Mouse (Mus musculus): ENCODE data around the gene Tead4. TPM values are rescaled to one million over a fixed set of nuclear protein-coding genes. Genes with fewer than 3 reads are reported as not detected.

The Tead4 gene
- polyA plus RNA-seq, 1 experiment from 2014 or later, result 1.3 TPM

DNA sequence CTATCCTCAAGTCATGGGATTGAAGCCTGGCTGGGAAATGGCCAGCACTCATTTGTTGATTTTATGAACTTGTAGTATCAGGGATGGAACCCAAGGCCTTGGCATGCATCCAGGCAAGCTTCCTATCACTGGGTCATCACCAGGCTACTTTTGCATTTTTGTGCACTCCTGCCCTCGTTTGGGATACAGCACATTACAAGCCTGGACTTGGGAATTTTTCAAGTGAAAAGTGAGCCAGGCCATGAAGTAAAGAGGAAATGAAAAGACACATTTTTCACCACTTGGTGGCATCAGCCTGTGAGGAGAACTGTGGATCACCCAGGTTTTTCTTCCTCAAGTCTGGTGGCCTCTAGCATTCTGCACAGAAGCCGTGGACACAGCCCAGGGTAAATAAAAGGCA lies 117.1 kb downstream of the Tead4 start:
- Histone ChIP-seq H3K4me3 (ENCODE audit: low read depth, low read length) (no peak overlapping the region), H3K4me2 (ENCODE audit: low read depth, severe bottlenecking) (no peak overlapping the region), H3K27me3 (ENCODE audit: control insufficient read depth, insufficient read depth, low read length) (no peaks in the 10 kb centered on the region), H3K9ac (ENCODE audit: low read length) (no peak overlapping the region), H3K27ac (replicated peaks; ENCODE audit: low read depth, low read length) (no peak overlapping the region), H3K9me3 (ENCODE audit: control insufficient read depth, low read length) (no peaks in the 10 kb centered on the region), H3K4me1 (ENCODE audit: control insufficient read depth, insufficient read depth, low read length) (no peaks in the 10 kb centered on the region), H3K36me3 (ENCODE audit: control insufficient read depth, insufficient read depth, low read length) (no peaks in the 10 kb centered on the region)
- no peak for ATAC-seq (ENCODE audit: insufficient number of reproducible peaks, low FRiP score, low TSS enrichment, low read depth)
- 69% methylated on average over 2 of the region's 2 CpGs for WGBS
- no peak for DNase-seq (ENCODE audit: low spot score)

DNA sequence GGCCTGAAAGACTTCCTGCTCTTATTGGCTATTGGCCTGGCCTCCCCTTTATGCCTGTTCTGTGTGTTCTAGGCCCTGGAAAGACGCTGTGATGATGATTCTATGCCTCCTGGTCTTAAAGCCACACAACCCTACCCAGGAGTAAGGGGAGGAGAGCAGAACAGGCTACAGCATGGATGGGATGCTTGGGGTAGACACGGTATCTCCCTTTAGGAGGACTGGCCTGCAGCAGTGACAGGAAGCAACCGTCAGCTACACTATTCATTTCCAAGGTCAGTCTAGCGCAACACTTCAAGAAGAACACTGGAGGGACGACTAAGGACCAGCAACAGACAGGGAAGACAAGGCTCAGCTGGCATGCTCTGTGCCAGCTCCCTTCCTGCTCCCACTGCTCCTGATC lies 119.4 kb downstream of the Tead4 start:
- 76% methylated on average over 5 of the region's 5 CpGs for WGBS
- Histone ChIP-seq H3K27me3 (ENCODE audit: control insufficient read depth, insufficient read depth, low read length) (no peaks in the 10 kb centered on the region), H3K4me3 (ENCODE audit: low read depth, low read length) (no peak overlapping the region), H3K4me2 (ENCODE audit: low read depth, severe bottlenecking) (no peak overlapping the region), H3K9me3 (ENCODE audit: control insufficient read depth, low read length) (no peaks in the 10 kb centered on the region), H3K36me3 (ENCODE audit: control insufficient read depth, insufficient read depth, low read length) (no peaks in the 10 kb centered on the region), H3K9ac (ENCODE audit: low read length) (no peak overlapping the region), H3K27ac (replicated peaks; ENCODE audit: low read depth, low read length) (no peak overlapping the region), H3K4me1 (ENCODE audit: control insufficient read depth, insufficient read depth, low read length) (no peaks in the 10 kb centered on the region)
- ATAC-seq (ENCODE audit: insufficient number of reproducible peaks, low FRiP score, low TSS enrichment, low read depth) (no peak), DNase-seq (ENCODE audit: low spot score) (no peak)

DNA sequence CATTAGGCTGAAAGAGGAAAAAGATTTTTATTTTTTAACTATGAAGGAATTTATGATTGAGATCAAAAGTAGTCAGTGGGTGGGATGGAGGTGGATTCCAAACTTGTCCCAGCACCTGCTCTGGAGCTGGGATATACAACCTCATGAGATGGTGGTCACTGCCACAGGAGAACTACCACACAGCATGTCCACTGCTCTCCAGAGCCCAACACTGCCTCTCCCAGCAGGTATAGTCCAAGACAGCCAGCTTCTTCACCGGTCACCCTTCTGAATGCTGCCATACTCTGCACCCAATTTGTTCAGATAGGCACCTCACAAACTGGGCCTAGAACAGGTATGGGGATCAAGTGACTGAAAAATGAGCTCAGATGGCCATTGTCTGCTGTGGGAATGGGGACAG lies 121.0 kb downstream of the Tead4 start:
- ATAC-seq (ENCODE audit: insufficient number of reproducible peaks, low FRiP score, low TSS enrichment, low read depth) (no peak), DNase-seq (ENCODE audit: low spot score) (no peak)
- H3K9me3 ChIP-seq (ENCODE audit: control insufficient read depth, low read length), result no peaks in the 10 kb centered on the region
- 94% methylated on average over 1 of the region's 1 CpGs for WGBS
- no peak overlapping the region for H3K4me3 ChIP-seq (ENCODE audit: low read depth, low read length)
- H3K27me3 ChIP-seq (ENCODE audit: control insufficient read depth, insufficient read depth, low read length), result no peaks in the 10 kb centered on the region
- H3K4me1 ChIP-seq (ENCODE audit: control insufficient read depth, insufficient read depth, low read length), result no peaks in the 10 kb centered on the region
- H3K36me3 ChIP-seq (ENCODE audit: control insufficient read depth, insufficient read depth, low read length), result no peaks in the 10 kb centered on the region
- H3K4me2 ChIP-seq (ENCODE audit: low read depth, severe bottlenecking), result no peak overlapping the region
- H3K27ac ChIP-seq (replicated peaks; ENCODE audit: low read depth, low read length), result no peak overlapping the region
- H3K9ac ChIP-seq (ENCODE audit: low read length), result no peak overlapping the region

DNA sequence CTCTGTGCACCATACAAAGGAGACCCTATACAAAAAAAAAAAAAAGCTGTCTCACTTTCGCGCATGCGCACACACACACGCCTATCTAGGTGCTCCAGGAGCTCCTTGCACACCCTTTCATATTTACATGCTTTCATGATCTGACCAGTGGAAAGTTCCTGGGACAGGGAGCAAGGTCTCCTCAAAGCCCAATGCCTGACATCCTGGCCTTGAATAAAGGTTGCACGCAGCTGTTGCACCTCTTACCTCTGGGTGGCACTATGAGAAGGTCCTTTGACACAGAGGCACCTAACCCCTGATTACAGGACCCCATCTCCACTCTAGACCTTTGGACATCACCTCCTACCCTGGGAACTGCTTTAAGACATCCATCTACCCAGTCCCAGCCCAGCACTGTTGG lies 121.4 kb downstream of the Tead4 start:
- H3K27ac ChIP-seq (replicated peaks; ENCODE audit: low read depth, low read length), result no peak overlapping the region
- H3K9me3 ChIP-seq (ENCODE audit: control insufficient read depth, low read length), result no peaks in the 10 kb centered on the region
- no peak overlapping the region for H3K4me3 ChIP-seq (ENCODE audit: low read depth, low read length)
- no peaks in the 10 kb centered on the region for H3K36me3 ChIP-seq (ENCODE audit: control insufficient read depth, insufficient read depth, low read length)
- H3K9ac ChIP-seq (ENCODE audit: low read length), result 0 out of 2 replicates have a peak overlapping the region, but pooled peaks have one; percentile 9
- no peaks in the 10 kb centered on the region for H3K4me1 ChIP-seq (ENCODE audit: control insufficient read depth, insufficient read depth, low read length)
- no peak for ATAC-seq (ENCODE audit: insufficient number of reproducible peaks, low FRiP score, low TSS enrichment, low read depth)
- 69% methylated on average over 5 of the region's 5 CpGs for WGBS
- DNase-seq (ENCODE audit: low spot score), result no peak
- H3K27me3 ChIP-seq (ENCODE audit: control insufficient read depth, insufficient read depth, low read length), result no peaks in the 10 kb centered on the region
- H3K4me2 ChIP-seq (ENCODE audit: low read depth, severe bottlenecking), result no peak overlapping the region

DNA sequence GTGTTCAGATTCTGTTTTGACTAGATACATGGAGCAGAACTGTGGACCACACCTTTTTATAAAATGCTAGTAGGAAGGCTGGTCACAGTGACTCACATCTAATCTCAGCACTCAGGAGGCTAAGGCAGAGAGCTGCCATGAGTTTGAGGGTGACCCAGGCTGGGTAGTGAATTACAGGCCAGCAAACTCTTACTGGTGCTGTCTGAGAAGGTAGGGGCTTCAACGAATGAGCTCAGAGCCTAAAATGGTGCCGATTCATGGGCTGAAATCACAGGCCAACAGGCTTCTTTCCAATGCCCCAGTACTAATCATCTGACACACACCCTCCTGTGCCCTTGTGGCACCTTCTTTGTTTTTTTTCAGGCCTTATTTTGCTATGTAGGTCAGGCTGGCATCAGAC lies 121.9 kb downstream of the Tead4 start:
- DNase-seq (ENCODE audit: low spot score) (no peak), ATAC-seq (ENCODE audit: insufficient number of reproducible peaks, low FRiP score, low TSS enrichment, low read depth) (no peak)
- Histone ChIP-seq H3K27ac (replicated peaks; ENCODE audit: low read depth, low read length) (no peak overlapping the region), H3K9me3 (ENCODE audit: control insufficient read depth, low read length) (no peaks in the 10 kb centered on the region), H3K9ac (ENCODE audit: low read length) (no peak overlapping the region), H3K27me3 (ENCODE audit: control insufficient read depth, insufficient read depth, low read length) (no peaks in the 10 kb centered on the region), H3K4me3 (ENCODE audit: low read depth, low read length) (no peak overlapping the region), H3K36me3 (ENCODE audit: control insufficient read depth, insufficient read depth, low read length) (no peaks in the 10 kb centered on the region), H3K4me1 (ENCODE audit: control insufficient read depth, insufficient read depth, low read length) (no peaks in the 10 kb centered on the region), H3K4me2 (ENCODE audit: low read depth, severe bottlenecking) (no peak overlapping the region)
- 97% methylated on average over 2 of the region's 2 CpGs for WGBS

Other genes with a start within 250 kb of the Tead4 start
- 68.2 and 77.2 TPM in 2 replicates for gene Tspan9, start 157.2 kb downstream of the Tead4 start, polyA plus RNA-seq (2014; fragmentation: Nextera tagmentation; extraction: Ambion mirVana)
- 21.4 and 22.3 TPM in 2 replicates for gene Tulp3, start 55.0 kb upstream of the Tead4 start, polyA plus RNA-seq (2014; fragmentation: Nextera tagmentation; extraction: Ambion mirVana)
- 190 and 195 TPM in 2 replicates for gene Rhno1, start 62.1 kb upstream of the Tead4 start, polyA plus RNA-seq (2014; fragmentation: Nextera tagmentation; extraction: Ambion mirVana)
- 50.9 and 61.1 TPM in 2 replicates for gene Foxm1, start 62.1 kb upstream of the Tead4 start, polyA plus RNA-seq (2014; fragmentation: Nextera tagmentation; extraction: Ambion mirVana)
- gene Tex52, start 74.6 kb upstream of the Tead4 start, polyA plus RNA-seq (2014; fragmentation: Nextera tagmentation; extraction: Ambion mirVana), result 0.33 TPM in 1 of 2 replicates, not detected in the other
- gene Gm44596, start 74.7 kb upstream of the Tead4 start, polyA plus RNA-seq (2014; fragmentation: Nextera tagmentation; extraction: Ambion mirVana), result not detected in 2 replicates
- 2.1 TPM in 2 replicates for gene Nrip2, start 98.5 kb upstream of the Tead4 start, polyA plus RNA-seq (2014; fragmentation: Nextera tagmentation; extraction: Ambion mirVana)
- gene Itfg2, start 124.1 kb upstream of the Tead4 start, polyA plus RNA-seq (2014; fragmentation: Nextera tagmentation; extraction: Ambion mirVana), result 35.0 and 35.3 TPM in 2 replicates
- 671 and 692 TPM in 2 replicates for gene Fkbp4, start 137.9 kb upstream of the Tead4 start, polyA plus RNA-seq (2014; fragmentation: Nextera tagmentation; extraction: Ambion mirVana)
- gene Pzp, start 225.9 kb upstream of the Tead4 start, polyA plus RNA-seq (2014; fragmentation: Nextera tagmentation; extraction: Ambion mirVana), result 0.03 TPM in 1 of 2 replicates, not detected in the other

All from limb, embryonic 11.5 days (tissue).